Mouse (Mus musculus): Measurements from ENCODE around the gene Timm17a. TPM values are rescaled to one million over a fixed set of nuclear protein-coding genes. Genes with fewer than 3 reads are reported as not detected.

The Timm17a gene
- total RNA-seq (2022): 100 to 1,000 TPM; 246 to 345 (median 298) TPM

GRCm38 (mm10) chr1:135313284-135314031 is at the start of gene Timm17a:
TSS of gene Timm17a (minus strand) at chr1:135313778.
- peak; percentile 88 to 90 for DNase-seq (ENCODE audit: low spot score in 2 of 2)

DNA sequence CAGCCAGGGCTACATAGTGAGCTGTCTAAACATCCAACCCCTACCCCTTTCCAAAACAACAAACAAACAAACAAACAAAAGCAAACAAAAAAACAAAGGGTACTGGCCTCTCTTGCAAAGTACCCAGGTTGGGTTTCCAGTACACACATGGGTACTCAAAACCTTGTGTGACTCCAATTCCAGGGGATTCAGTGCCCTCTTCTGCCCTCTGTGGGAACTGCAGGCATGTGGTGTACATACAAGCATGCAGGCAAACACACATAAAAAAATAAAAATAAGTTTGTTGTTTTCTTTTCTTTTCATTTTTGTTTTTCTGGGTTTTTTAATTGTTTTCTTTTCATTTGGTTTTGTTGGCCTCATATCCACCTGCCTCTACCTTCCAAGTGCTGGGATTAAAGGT is 48.5 kb upstream of the Timm17a start:
- no peak for DNase-seq (ENCODE audit: low spot score in 2 of 2)

DNA sequence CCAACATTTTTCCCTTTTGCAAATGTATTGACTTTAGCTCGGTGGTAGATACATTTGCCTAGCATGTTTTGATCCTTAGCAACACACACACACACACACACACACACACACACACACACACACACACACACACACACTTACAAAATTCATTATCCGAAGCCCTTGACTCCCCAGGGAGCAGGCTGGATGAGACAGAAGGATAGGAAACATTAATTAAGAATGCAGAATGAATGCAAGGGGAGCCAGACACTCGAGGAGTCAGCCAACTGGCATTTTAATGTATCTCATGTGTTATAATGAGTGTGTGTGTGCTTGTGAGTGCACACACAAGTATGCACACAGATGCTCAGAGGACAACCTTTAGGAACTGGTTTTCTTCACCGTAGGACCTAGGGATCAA is 47.9 kb upstream of the Timm17a start:
- no peak for DNase-seq (ENCODE audit: low spot score in 2 of 2)

DNA sequence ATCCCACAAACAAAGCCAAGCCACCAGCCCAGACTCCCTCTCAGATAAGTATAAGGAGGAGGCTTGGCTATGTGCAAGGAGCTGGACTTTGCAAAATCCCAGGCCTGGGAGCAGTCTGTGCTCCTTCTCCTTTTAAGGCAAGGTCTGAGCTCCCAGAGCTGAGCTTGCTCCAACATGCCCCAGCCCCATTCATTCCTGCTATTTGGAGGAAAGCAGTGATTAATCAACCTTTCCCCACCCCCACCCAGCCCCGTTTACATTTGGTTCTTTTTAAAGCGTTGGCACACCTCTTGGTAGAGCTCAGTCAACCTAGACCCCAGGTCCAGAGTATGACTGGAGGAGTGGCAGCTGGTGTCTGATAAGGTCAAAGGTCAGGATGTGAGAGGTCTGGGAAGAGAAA is 45.5 kb upstream of the Timm17a start:
- DNase-seq (ENCODE audit: low spot score in 2 of 2): no peak

DNA sequence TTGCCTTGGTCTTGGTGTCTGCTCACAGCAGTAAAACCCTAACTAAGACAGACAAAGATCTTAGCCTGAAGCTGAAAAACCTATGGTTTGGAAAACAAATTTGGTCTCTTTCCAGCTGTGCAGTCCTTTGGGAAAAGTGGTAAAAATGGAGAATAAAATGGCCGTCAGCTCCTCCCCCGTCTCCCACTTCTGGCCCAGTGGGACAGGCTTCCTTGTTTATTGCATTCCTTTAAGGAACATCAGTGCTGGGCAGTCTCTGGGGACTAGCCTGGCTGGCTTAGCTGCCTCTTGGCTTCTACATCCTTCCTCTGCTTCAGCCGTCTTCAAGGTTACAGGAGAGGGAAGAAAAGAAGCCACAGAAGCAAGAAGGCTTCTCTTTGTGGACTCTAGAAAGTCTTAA is 38.4 kb upstream of the Timm17a start:
- DNase-seq (ENCODE audit: low spot score in 2 of 2): peak; percentile 51 to 61

DNA sequence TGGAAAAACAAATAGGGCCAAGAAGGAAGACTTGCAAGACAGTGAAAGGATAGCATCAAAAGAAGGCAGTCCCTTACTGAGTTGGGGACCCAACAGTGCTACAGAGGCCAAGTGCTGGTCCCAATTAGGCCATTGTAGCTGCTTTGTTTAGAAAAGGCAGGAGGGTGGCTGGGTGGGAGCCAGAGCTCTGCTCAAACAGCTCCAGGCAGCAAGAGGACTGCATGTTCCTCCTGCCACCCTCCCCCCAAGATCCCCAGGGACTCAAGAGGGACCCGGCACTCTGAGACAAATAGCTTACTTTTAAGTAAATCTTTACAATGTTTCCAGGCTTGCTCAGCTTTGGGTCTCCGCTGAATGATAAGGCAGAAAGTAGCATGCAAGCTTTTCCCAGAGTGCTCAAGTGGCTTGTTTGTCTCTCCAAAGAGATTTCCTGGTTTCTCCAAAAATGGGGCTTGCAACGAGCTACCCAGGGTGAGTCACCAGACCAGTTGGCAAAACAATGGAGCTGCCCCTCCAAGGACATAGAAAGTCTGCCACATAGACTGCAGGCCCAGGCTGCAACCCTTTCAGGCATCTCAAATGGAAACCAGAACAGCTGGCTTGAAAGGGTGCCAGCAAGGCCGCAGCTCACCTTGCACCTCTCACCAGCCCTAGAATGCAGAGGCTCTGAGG is 34.1 kb upstream of the Timm17a start:
- DNase-seq (ENCODE audit: low spot score in 2 of 2): no peak

DNA sequence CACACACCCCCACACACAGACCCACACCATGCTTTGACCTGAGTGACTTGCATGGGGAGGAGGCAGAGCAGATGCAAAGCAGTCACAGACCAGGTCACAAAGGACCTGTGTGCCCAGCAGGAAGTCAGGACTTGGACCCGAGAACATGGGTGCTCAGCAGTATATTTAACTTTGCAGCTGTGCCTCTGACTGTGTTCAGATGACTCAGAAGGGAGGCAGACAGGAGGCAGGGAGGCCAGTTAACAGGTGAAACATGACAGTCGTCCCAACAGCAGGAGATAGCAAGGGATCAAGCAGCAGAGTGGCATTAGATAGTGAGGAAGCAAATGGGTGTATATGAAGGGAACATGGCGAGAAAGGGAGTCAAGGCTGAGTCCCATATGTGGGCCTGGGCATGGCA is 33.3 kb upstream of the Timm17a start:
- DNase-seq (ENCODE audit: low spot score in 2 of 2): no peak

- no peak for DNase-seq (ENCODE audit: low spot score in 2 of 2)
These were observed 30.4 kb upstream of the Timm17a start for GRCm38 (mm10) chr1:135344026-135344425.

DNA sequence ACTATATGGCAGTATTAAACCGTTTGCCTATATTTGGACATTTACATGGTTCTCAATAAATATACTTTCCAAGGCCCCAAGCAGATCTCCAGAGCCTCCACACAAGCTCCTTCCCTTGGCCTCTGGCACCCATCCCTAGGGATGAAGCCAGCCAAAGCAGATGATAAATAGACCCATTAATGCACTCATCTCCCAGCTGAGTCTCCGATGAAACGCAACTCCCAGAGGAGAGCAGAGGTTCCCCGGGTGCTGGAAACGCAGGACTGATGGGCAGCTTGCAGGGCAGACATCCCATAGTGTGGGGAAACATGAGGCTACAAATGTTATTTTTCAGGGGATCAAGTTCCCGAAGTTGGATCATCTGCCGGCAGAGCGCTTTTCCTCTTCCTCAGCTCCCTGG is 28.4 kb upstream of the Timm17a start:
- peak in 1 of 2 experiments; percentile 51 for DNase-seq (ENCODE audit: low spot score in 2 of 2)

GRCm38 (mm10) chr1:135330578-135330977 is 17.0 kb upstream of the Timm17a start:
- DNase-seq (ENCODE audit: low spot score in 2 of 2): no peak

DNA sequence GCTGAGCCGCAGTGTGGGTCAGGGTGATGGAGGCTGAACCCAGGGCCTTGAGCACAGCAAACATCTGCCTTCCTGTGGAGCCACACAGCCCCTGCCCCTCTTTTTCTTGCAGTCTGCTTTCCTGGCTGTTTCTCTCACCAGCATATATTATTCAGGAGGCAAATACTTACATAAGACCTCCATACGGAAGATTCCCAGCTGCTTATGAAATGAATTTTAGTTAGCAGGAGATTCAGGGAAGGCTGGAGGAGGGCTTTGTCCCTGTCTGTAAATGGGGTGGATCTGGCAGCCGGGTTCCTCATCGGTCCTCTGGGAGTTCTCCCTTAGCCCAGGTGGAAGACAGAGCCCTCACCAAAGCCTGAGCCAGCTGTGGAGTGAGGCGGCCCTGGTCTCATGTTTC is 14.8 kb upstream of the Timm17a start:
- DNase-seq (ENCODE audit: low spot score in 2 of 2): no peak

DNA sequence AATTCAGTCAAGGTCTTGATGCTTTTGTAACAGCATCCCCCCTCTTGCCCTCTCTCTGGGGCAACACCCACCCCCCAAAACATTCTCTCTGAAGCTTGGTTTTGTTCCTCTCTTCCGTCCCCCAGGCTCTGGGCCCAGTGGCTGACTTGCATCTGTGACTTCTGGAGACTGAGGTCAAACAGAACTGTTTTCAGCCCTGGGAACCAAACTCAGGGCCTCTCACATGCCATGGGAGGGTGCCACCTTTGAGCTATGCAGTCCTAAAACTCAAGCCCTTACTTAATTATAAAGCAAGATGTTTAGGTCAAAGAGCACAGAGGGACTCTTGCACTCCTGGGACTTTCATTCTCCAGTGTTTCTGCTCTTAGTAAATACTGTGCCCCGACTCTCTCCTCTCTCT is 12.4 kb upstream of the Timm17a start:
- no peak for DNase-seq (ENCODE audit: low spot score in 2 of 2)

DNA sequence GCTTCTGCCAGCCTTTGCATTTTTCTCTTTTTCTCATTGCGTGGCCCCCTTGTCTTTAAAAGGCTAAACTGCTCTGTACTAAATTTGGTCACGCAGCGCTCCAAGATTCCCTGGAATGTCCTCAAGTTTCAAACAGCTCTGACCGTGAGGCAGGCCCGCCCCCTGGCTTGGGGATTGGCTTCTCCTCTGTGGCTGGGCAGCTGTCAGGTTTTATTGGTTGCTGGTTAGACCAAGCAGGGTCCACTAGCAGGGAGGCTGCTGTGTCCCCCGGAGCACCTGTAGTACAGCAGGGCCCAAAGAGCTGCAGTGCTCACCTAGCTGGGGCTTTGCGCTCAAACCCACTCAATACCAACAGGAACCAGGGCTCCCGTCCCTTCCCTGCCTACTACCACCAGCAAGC is 11.0 kb upstream of the Timm17a start, which contains the start of gene Lmod1:
Gene Lmod1, plus strand, starts transcription at position 237 of the 400 bp plus-strand sequence.
- peak; percentile 48 to 65 for DNase-seq (ENCODE audit: low spot score in 2 of 2)

DNA sequence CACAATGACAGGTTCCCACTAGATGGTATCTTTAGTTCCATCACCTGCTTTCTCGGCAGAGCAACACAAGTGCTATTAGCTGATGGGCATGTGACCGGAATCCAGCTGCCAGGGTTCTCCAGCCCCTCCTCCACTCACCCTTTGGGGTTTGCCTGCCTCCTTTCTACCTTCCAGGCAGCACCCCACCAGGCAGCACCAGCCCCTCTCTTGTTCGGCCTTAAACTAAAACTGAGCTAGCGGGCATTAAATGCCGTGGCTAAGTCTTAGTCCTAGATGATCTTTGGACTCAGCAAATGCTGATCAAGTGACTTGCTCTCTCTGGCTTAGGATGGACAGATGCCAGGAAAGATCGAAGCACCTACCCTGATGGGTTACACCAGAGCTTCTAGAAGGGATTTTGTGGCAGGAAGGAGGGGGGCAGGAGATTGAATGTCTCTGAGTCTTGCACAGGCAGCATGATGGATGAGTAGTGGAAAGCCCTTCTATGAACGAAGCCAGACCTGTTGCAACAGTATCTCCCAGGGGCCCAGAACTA is 9.9 kb upstream of the Timm17a start:
- peak in 1 of 2 experiments; percentile 26 for DNase-seq (ENCODE audit: low spot score in 2 of 2)

- no peak for DNase-seq (ENCODE audit: low spot score in 2 of 2)
These were observed 1.4 kb downstream of the Timm17a start for GRCm38 (mm10) chr1:135312201-135312600.

- no peak for DNase-seq (ENCODE audit: low spot score in 2 of 2)
These were observed 2.2 kb downstream of the Timm17a start for GRCm38 (mm10) chr1:135311356-135311755.

DNA sequence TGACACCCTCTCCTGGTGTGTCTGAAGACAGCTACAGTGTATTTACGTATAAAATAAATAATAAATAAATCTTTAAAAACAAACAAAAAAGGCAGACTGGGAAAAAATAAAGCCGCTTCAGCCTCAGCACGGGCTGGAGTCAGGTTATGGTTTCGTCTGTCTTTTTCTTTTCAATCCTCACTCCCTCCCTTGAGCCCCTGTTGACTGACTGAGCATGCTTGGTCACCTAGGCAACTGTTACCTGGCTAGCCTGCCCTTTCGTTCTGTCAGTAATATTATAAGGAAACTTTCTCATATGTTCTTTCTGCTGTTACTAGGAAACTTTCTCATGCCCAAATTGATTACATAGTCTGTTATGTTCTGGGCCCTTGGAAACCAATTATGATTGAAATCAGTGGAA is 22.7 kb downstream of the Timm17a start:
- no peak for DNase-seq (ENCODE audit: low spot score in 2 of 2)

GRCm38 (mm10) chr1:135286311-135286710 is 27.3 kb downstream of the Timm17a start:
- DNase-seq (ENCODE audit: low spot score in 2 of 2): no peak

DNA sequence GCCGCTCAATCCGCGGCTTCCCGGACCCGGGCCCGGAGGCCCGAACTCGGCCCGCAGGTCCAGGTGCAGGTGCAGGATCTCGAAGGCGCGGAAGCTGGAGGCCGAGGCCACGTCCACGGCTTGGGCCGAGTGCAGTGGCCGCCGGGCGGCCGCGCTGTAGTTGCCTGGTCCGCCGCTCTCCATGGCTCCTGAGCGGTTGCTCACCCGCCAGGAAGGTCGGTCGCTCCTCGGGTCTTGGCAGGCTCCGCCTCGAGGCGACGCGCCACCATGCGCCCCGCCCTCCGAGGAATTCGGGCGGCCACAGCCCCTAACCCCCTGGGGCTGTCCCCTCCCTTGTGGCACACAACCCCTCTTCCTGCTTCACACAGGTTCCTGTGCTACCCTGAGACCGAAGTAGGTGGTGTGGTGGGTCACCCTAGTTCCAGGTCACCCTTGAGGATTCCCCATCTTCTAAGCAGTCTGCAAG is 29.7 kb downstream of the Timm17a start, which contains the start of gene Rnpep:
Gene Rnpep, minus strand, starts transcription at position 259 of the 466 bp plus-strand sequence.
- peak; percentile 49 to 57 for DNase-seq (ENCODE audit: low spot score in 2 of 2)

GRCm38 (mm10) chr1:135283287-135283825 is 30.2 kb downstream of the Timm17a start:
- peak; percentile 11 to 23 for DNase-seq (ENCODE audit: low spot score in 2 of 2)

DNA sequence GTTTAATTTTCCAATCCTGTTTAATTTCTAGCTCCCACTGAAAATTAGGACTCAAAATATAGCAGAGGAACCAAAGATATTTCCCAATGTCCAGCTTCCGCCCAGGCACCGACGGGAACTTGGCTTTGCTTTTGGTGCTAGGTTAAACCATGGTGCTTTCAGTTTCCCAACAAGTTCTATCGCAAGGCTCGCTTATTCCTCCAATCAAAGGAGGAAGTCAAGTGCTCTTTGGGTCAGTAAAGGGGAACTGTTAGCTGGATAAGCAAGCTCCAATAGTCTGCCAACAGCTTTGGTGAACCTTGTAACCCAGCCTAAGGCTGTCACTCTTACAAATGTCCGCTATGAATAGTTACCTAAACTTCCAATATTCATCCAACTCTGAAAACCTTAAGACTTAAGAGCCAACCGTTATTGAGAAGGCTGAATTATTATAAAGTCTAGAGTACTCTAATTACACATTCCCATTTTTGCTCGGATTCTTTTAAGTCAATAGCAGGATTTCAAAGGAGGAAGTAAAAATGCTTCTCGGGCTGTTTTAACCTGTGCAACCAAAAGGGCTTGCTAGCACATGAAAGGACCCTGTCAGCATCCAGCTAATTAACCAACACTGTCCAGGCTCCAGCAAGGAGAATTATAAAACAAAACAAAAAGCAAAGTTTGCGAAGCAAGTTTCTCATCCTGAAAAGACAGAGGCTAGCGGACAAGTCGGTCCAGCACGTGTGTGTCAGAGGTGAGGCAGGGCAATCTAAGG is 30.9 kb downstream of the Timm17a start:
- no peak for DNase-seq (ENCODE audit: low spot score in 2 of 2)

Measured in gastrocnemius, adult 8-10 months (tissue).